Mouse (Mus musculus) bone marrow macrophage, adult 2 months (primary cell): ENCODE data around the gene Arid1a.

Experiments
- CTCF ChIP-seq: IDR thresholded peaks from 2 replicates; pipeline ENCODE4 v1.5.1; 2012; ENCODE audit warnings: low read depth, mild to moderate bottlenecking, low read length, moderate library complexity
- POLR2A ChIP-seq: IDR thresholded peaks from 2 replicates; pipeline ENCODE4 v1.6.1; 2012; ENCODE audit warnings: mild to moderate bottlenecking, low read depth, low read length, borderline replicate concordance

GRCm38 (mm10) chr4:133728256-133728655 lies 28.3 kb downstream of the Arid1a start:
- TF ChIP-seq POLR2A, result no peak
- no peak for TF ChIP-seq CTCF
